Comparison of ENCODE assay signal across 8 mouse cellular contexts in genomic region chr12:40445648-40446449, GRCm38 (mm10). TPM values are rescaled to one million over a fixed set of nuclear protein-coding genes. Genes with fewer than 3 reads are reported as not detected.
DNase-seq lines count a peak whose midpoint lies in the region; ATAC-seq and TF ChIP-seq lines count a peak whose summit lies in the region.

Gene Zfp277, minus strand, starts transcription at chr12:40445902.
Gene Dock4, plus strand, starts transcription at chr12:40445952.

- peaks cover 35% of the 10 kb centered on the region for H3K4me1 ChIP-seq in forebrain, embryonic 10.5 days
- H3K4me1 ChIP-seq in heart, embryonic 15.5 days (replicated peaks), result peaks cover 30% of the 10 kb centered on the region
- peaks cover 2 to 5% of the 10 kb centered on the region in 2 experiments; a peak in 3 of 4 replicates for H3K4me1 ChIP-seq in liver, embryonic 14.5 days (replicated peaks; ENCODE audit: control insufficient read depth in 2 of 2, insufficient read depth in 2 of 2, low read length in 1 of 2)
- peaks cover 12% of the 10 kb centered on the region; the same call in 1 of the 2 replicates for H3K4me1 ChIP-seq in neural tube, embryonic 11.5 days (ENCODE audit: control insufficient read depth, insufficient read depth, low read length)
- H3K4me1 ChIP-seq in stomach, postnatal 0 days (replicated peaks; ENCODE audit: control insufficient read depth, insufficient read depth), result 0 out of 2 replicates have a peak, but pooled peaks cover 4% of the 10 kb centered on the region

- no peaks in the 10 kb centered on the region for H3K9me3 ChIP-seq in forebrain, embryonic 10.5 days
- H3K9me3 ChIP-seq in heart, embryonic 15.5 days (replicated peaks), result no peaks in the 10 kb centered on the region
- no peaks in the 10 kb centered on the region for H3K9me3 ChIP-seq in liver, embryonic 14.5 days (ENCODE audit: control insufficient read depth, low read length)
- H3K9me3 ChIP-seq in neural tube, embryonic 11.5 days (ENCODE audit: control insufficient read depth, low read length), result no peaks in the 10 kb centered on the region
- no peaks in the 10 kb centered on the region for H3K9me3 ChIP-seq in stomach, postnatal 0 days (ENCODE audit: control insufficient read depth, low read length)

- ATAC-seq in heart, embryonic 15.5 days (replicated peaks; ENCODE audit: insufficient number of reproducible peaks, insufficient read depth, low FRiP score, low read depth), result peak; percentile 98
- peak; percentile 99 for ATAC-seq in liver, embryonic 14.5 days (ENCODE audit: insufficient read depth)
- ATAC-seq in neural tube, embryonic 11.5 days (ENCODE audit: insufficient read depth, low FRiP score, low TSS enrichment), result peak; percentile 98
- peak; percentile 99 for ATAC-seq in stomach, postnatal 0 days (ENCODE audit: low FRiP score, low TSS enrichment)

- peak within 1 kb of the TSS; percentile 92 for H3K27ac ChIP-seq in forebrain, embryonic 10.5 days
- peak within 1 kb of the TSS; percentile 84 for H3K27ac ChIP-seq in heart, embryonic 15.5 days
- H3K27ac ChIP-seq in liver, embryonic 14.5 days, result no peak within 1 kb of the TSS
- peak within 1 kb of the TSS; percentile 83 for H3K27ac ChIP-seq in neural tube, embryonic 11.5 days (ENCODE audit: low read depth, low read length)
- peak within 1 kb of the TSS; percentile 59 for H3K27ac ChIP-seq in stomach, postnatal 0 days (replicated peaks)

- DNase-seq in CD8-positive naive resting alpha-beta T cell, adult 2 months (ENCODE audit: low read depth in 2 of 2, low spot score in 2 of 2), result peak; percentile 98 to 99
- peak; percentile 98 for DNase-seq in c-Kit-positive CD71-negative TER-119-negative erythroid progenitor cells, embryonic 14.5 days (ENCODE audit: low read depth)
- DNase-seq in forebrain, embryonic 10.5 days (ENCODE audit: extremely low spot score, low spot score), result peak; percentile 98
- DNase-seq in kidney, postnatal 25 days, result peak; percentile 100
- peak; percentile 94 to 95 (median 95) for DNase-seq in liver, embryonic 14.5 days (ENCODE audit: low read depth in 3 of 3, low spot score in 3 of 3)
- DNase-seq in neural tube, embryonic 11.5 days (ENCODE audit: low spot score), result peak; percentile 99
- peak; percentile 99 for DNase-seq in stomach, postnatal 0 days (ENCODE audit: low spot score)

- no peaks in the 10 kb centered on the region for H3K36me3 ChIP-seq in forebrain, embryonic 10.5 days (replicated peaks)
- H3K36me3 ChIP-seq in heart, embryonic 15.5 days, result no peaks in the 10 kb centered on the region
- H3K36me3 ChIP-seq in liver, embryonic 14.5 days (replicated peaks; ENCODE audit: control insufficient read depth, insufficient read depth, low read depth), result no peaks in the 10 kb centered on the region
- H3K36me3 ChIP-seq in neural tube, embryonic 11.5 days (ENCODE audit: control insufficient read depth, insufficient read depth, low read length), result no peaks in the 10 kb centered on the region
- no peaks in the 10 kb centered on the region for H3K36me3 ChIP-seq in stomach, postnatal 0 days (ENCODE audit: control insufficient read depth, insufficient read depth, low read length)

- peaks cover 13% of the 10 kb centered on the region for H3K27me3 ChIP-seq in forebrain, embryonic 10.5 days (ENCODE audit: poor library complexity, severe bottlenecking)
- H3K27me3 ChIP-seq in heart, embryonic 15.5 days, result no peaks in the 10 kb centered on the region
- peaks cover 34% of the 10 kb centered on the region for H3K27me3 ChIP-seq in liver, embryonic 14.5 days (ENCODE audit: control insufficient read depth, insufficient read depth, low read length)
- H3K27me3 ChIP-seq in neural tube, embryonic 11.5 days (ENCODE audit: control insufficient read depth, insufficient read depth, low read length), result no peaks in the 10 kb centered on the region
- H3K27me3 ChIP-seq in stomach, postnatal 0 days (ENCODE audit: control insufficient read depth, insufficient read depth, low read length), result no peaks in the 10 kb centered on the region

- H3K4me2 ChIP-seq in heart, embryonic 15.5 days, result peak within 1 kb of the TSS; percentile 91
- peak within 1 kb of the TSS; percentile 88 for H3K4me2 ChIP-seq in liver, embryonic 14.5 days (ENCODE audit: low read depth)
- peak within 1 kb of the TSS; percentile 91 for H3K4me2 ChIP-seq in neural tube, embryonic 11.5 days (ENCODE audit: low read depth)
- H3K4me2 ChIP-seq in stomach, postnatal 0 days (replicated peaks; ENCODE audit: low read depth), result peak within 1 kb of the TSS; percentile 97

- H3K9ac ChIP-seq in heart, embryonic 15.5 days, result peak within 1 kb of the TSS; percentile 78
- H3K9ac ChIP-seq in liver, embryonic 14.5 days (replicated peaks), result peak within 1 kb of the TSS; percentile 69
- H3K9ac ChIP-seq in neural tube, embryonic 11.5 days (ENCODE audit: low read length), result peak within 1 kb of the TSS; percentile 79
- peak within 1 kb of the TSS; percentile 74 for H3K9ac ChIP-seq in stomach, postnatal 0 days (ENCODE audit: low read length)

- under 1% methylated on average over 77 of the region's 80 CpGs for WGBS in forebrain, embryonic 10.5 days
- under 1% methylated on average over 80 of the region's 80 CpGs for WGBS in heart, embryonic 15.5 days
- under 1% methylated on average over 80 of the region's 80 CpGs for WGBS in liver, embryonic 14.5 days (ENCODE audit: insufficient replicate concordance)
- WGBS in neural tube, embryonic 11.5 days, result 0% methylated on average over 78 of the region's 80 CpGs
- WGBS in stomach, postnatal 0 days, result under 1% methylated on average over 73 of the region's 80 CpGs

- TF ChIP-seq EP300 in liver, embryonic 14.5 days (IDR thresholded peaks at IDR 0.05; ENCODE audit: low read depth), result no peak
- no peak for TF ChIP-seq EP300 in stomach, postnatal 0 days (optimal IDR thresholded peaks at IDR 0.05)

- TF ChIP-seq CTCF in liver, embryonic 14.5 days (IDR thresholded peaks at IDR 0.05; ENCODE audit: low read depth), result no peak
- peak; percentile 30; the same call in 1 of the 2 replicates for TF ChIP-seq CTCF in stomach, postnatal 0 days (IDR thresholded peaks at IDR 0.05; ENCODE audit: low read depth)

- peak within 1 kb of the TSS; percentile 81 for H3K4me3 ChIP-seq in forebrain, embryonic 10.5 days
- peak within 1 kb of the TSS; percentile 83 for H3K4me3 ChIP-seq in heart, embryonic 15.5 days
- peak within 1 kb of the TSS; percentile 82 to 89 for H3K4me3 ChIP-seq in liver, embryonic 14.5 days (ENCODE audit: insufficient read depth in 1 of 2, low read depth in 2 of 2, low read length in 2 of 2)
- peak within 1 kb of the TSS; percentile 71 for H3K4me3 ChIP-seq in neural tube, embryonic 11.5 days (ENCODE audit: low read depth, low read length)
- peak within 1 kb of the TSS; percentile 62 for H3K4me3 ChIP-seq in stomach, postnatal 0 days (ENCODE audit: low read depth, low read length)

RNA-seq across cellular contexts. Expression of gene Zfp277, which starts in this region (rescaled TPM):
- polyA plus RNA-seq in forebrain, embryonic 10.5 days (2016; fragmentation: Nextera tagmentation; extraction: Ambion mirVana), result 36.6 and 37.3 TPM in 2 replicates
- polyA plus RNA-seq in heart, embryonic 15.5 days (2015; fragmentation: Nextera tagmentation; extraction: Ambion mirVana), result 25.8 and 28.1 TPM in 2 replicates
- polyA plus RNA-seq in liver, embryonic 14.5 days (2012; rRNA removed), result 3.1 and 5.1 TPM in 2 replicates
- 7.4 and 8.0 TPM in 2 replicates for polyA plus RNA-seq in liver, embryonic 14.5 days (2014; fragmentation: Nextera tagmentation; extraction: Ambion mirVana)
- 40.3 and 40.7 TPM in 2 replicates for polyA plus RNA-seq in neural tube, embryonic 11.5 days (2014; fragmentation: Nextera tagmentation; extraction: Ambion mirVana)
- 21.3 and 21.7 TPM in 2 replicates for polyA plus RNA-seq in stomach, postnatal 0 days (2015; fragmentation: Nextera tagmentation; extraction: Ambion mirVana)

RNA-seq across cellular contexts. Expression of gene Dock4, which starts in this region (rescaled TPM):
- 12.9 and 16.2 TPM in 2 replicates for polyA plus RNA-seq in forebrain, embryonic 10.5 days (2016; fragmentation: Nextera tagmentation; extraction: Ambion mirVana)
- 7.2 and 8.7 TPM in 2 replicates for polyA plus RNA-seq in heart, embryonic 15.5 days (2015; fragmentation: Nextera tagmentation; extraction: Ambion mirVana)
- 0.39 and 0.49 TPM in 2 replicates for polyA plus RNA-seq in liver, embryonic 14.5 days (2012; rRNA removed)
- 0.37 and 0.57 TPM in 2 replicates for polyA plus RNA-seq in liver, embryonic 14.5 days (2014; fragmentation: Nextera tagmentation; extraction: Ambion mirVana)
- 16.4 and 19.6 TPM in 2 replicates for polyA plus RNA-seq in neural tube, embryonic 11.5 days (2014; fragmentation: Nextera tagmentation; extraction: Ambion mirVana)
- 3.1 and 3.3 TPM in 2 replicates for polyA plus RNA-seq in stomach, postnatal 0 days (2015; fragmentation: Nextera tagmentation; extraction: Ambion mirVana)
